Mouse (Mus musculus) liver, embryonic 14.5 days (tissue): ENCODE results near the gene Masp2.

Source experiments
- CTCF ChIP-seq: IDR thresholded peaks from 2 replicates; pipeline ENCODE4 v1.5.1; 2016; ENCODE audit warnings: antibody characterized with exemption, low read depth, control low read depth
- EP300 ChIP-seq: IDR thresholded peaks from 2 replicates; pipeline ENCODE4 v1.6.1; 2016; ENCODE audit warnings: antibody characterized with exemption, low read depth

DNA sequence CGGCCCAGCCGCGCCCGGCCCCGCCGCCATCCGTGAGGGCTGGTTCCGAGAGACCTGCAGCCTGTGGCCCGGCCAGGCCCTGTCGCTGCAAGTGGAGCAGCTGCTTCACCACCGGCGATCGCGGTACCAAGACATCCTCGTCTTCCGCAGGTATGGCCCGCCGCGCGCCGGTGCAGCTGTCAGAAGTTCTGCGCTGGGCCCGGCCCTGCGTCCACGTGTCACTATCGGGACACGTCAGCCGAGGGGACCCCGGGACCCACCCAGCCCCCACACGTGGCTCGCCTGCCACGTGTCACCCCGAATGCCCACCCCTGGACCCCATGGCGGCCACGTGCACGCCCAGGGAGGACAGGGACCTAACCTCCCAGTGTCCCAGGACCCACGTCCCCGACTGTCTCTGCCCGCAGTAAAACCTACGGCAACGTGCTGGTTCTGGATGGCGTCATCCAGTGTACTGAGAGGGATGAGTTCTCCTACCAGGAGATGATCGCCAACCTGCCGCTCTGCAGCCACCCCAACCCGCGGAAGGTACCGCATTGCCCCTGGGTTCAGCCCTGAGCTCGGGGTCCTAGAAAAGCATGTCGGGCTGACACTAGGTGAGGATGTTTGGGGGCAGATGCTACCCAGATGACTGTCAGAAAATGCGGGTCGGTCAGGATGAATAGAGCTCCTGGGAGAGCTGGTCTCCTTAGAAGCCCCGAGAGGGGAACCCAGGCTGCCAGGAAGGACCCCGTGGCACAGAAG is 10.5 kb upstream of the Masp2 start:
- TF ChIP-seq CTCF = no peak
- no peak for TF ChIP-seq EP300
